Mouse (Mus musculus): Measurements from ENCODE around the gene Duoxa2. TPM values are rescaled to one million over a fixed set of nuclear protein-coding genes. Genes with fewer than 3 reads are reported as not detected.
"Not testable (repeated sequence)": the region's sequence is repeated elsewhere in the genome, so short reads cannot be mapped to it uniquely, and the experiment has no call there.

The Duoxa2 gene
- polyA plus RNA-seq, 1 experiment from 2014 or later = not detected

DNA sequence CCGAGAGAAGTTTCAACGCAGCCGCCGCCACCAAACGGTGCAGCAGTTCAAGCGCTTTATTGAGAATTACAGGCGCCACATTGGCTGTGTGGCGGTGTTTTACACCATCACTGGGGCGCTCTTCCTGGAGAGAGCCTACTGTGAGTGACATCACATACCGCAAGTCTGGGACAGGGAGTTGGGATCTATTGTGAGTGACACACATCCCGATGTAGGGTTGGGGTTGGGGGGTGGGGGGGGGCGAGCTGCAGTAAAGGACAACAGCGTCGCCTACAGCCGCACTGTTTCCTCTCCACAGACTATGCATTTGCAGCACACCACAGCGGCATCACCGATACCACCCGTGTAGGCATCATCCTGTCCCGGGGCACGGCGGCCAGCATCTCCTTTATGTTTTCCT is 38.6 kb downstream of the Duoxa2 start:
- no peaks in the 10 kb centered on the region for H3K4me1 ChIP-seq (replicated peaks)
- no peak overlapping the region for H3K27ac ChIP-seq (replicated peaks)

DNA sequence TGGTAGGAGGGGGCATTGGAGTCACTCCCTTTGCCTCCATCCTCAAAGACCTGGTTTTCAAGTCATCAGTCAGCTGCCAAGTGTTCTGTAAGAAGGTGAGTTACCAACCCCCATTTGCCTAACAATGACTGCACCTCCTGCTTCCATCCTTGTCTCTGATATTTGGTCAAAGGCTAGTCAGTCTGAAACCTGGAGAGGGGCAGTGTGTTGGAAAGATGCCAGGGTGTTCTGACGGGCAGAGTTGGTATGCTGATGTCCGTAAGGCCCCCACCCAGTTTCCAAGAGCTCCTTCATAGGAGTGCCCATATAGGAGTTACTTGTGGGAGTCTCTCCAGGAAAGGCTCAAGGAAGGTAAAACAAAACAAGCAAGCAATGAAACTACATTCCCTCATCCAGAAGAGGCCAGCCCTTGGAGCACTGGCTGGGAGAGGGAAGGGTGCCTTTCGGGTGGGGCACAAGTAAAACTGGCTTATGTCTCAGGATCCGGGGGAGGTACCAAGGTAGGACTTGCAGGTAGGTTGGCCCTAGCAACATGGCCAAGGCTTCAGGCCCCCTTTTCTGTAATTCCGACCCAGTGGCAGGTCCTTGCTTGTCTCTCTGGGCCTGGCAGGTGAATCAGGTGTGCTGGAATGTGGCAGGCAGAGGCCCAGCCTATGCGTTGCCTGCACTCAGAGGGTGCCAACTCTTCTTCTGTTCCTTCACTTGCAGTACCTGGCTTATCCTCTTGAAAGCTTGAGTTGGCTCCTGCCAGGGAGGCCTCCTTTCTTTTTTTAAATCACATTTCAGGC is 46.6 kb downstream of the Duoxa2 start:
- no peak for ATAC-seq (ENCODE audit: insufficient read depth)
- H3K27me3 ChIP-seq = peaks cover 20% of the 10 kb centered on the region; the same call in 1 of the 2 replicates
- H3K27ac ChIP-seq (replicated peaks) = no peak overlapping the region
- no peak overlapping the region for H3K4me2 ChIP-seq
- H3K9me3 ChIP-seq (replicated peaks) = no peaks in the 10 kb centered on the region
- peaks cover 25% of the 10 kb centered on the region for H3K4me1 ChIP-seq (replicated peaks)
- H3K4me3 ChIP-seq (replicated peaks) = no peak overlapping the region
- 69% methylated on average over 6 of the region's 6 CpGs for WGBS (ENCODE audit: insufficient replicate concordance)
- no peaks in the 10 kb centered on the region for H3K36me3 ChIP-seq (replicated peaks)
- H3K9ac ChIP-seq = no peak overlapping the region

More for the DNA sequence above, 38.6 kb downstream of the Duoxa2 start:
- H3K36me3 ChIP-seq (replicated peaks) = no peaks in the 10 kb centered on the region
- H3K27me3 ChIP-seq = peaks cover 41% of the 10 kb centered on the region; the same call in 1 of the 2 replicates
- WGBS (ENCODE audit: insufficient replicate concordance) = 54% methylated on average over 21 of the region's 21 CpGs
- H3K4me3 ChIP-seq (replicated peaks) = no peak overlapping the region
- H3K9ac ChIP-seq = no peak overlapping the region
- no peak overlapping the region for H3K4me2 ChIP-seq
- no peak for ATAC-seq (ENCODE audit: insufficient read depth)
- no peaks in the 10 kb centered on the region for H3K9me3 ChIP-seq (replicated peaks)

DNA sequence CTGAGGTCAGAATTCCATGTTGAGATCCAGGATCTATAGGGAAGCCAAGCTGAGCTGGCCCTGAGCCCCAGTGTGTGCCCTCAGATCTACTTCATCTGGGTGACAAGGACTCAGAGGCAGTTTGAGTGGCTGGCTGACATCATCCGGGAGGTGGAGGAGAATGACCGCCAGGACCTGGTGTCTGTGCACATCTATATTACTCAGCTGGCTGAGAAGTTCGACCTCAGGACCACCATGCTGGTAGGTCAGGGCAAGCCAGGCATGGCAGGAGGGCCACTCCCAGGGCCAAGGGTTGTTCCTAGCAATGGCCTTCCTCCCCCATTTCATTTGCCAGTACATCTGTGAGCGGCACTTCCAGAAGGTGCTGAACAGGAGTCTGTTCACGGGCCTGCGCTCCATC is 47.5 kb downstream of the Duoxa2 start:
- H3K9ac ChIP-seq; H3K4me3 ChIP-seq (replicated peaks); H3K9me3 ChIP-seq (replicated peaks); H3K36me3 ChIP-seq (replicated peaks); H3K27ac ChIP-seq (replicated peaks); ATAC-seq (ENCODE audit: insufficient read depth); H3K4me2 ChIP-seq: not testable (repeated sequence)
- Histone ChIP-seq H3K4me1 (replicated peaks) (peaks cover 29% of the 10 kb centered on the region), H3K27me3 (peaks cover 19% of the 10 kb centered on the region; the same call in 1 of the 2 replicates)
- 85% methylated on average over 6 of the region's 6 CpGs for WGBS (ENCODE audit: insufficient replicate concordance)

DNA sequence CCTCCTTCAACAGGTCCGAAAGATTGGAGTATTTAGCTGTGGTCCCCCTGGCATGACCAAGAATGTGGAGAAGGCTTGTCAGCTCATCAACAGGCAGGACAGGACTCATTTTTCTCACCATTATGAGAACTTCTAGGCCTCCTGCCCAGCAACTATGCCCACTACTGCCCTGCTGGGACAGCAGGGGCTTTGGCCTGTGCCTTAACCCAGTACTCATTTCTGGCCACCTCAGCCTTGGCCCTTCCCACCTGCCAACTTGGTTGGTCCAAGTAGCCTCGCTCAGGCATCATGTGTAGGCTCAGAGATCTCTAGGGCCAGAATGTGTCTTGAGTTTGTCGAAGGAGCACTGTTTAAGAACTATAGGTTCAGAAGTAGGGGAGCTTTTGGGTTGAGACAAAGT is 48.6 kb downstream of the Duoxa2 start:
- no peaks in the 10 kb centered on the region; the same call in 1 of the 2 replicates for H3K36me3 ChIP-seq (replicated peaks)
- H3K4me3 ChIP-seq (replicated peaks) = no peak overlapping the region
- no peak overlapping the region for H3K4me2 ChIP-seq
- H3K9me3 ChIP-seq (replicated peaks) = no peaks in the 10 kb centered on the region
- H3K27me3 ChIP-seq = peaks cover 19% of the 10 kb centered on the region; the same call in 1 of the 2 replicates
- peaks cover 29% of the 10 kb centered on the region for H3K4me1 ChIP-seq (replicated peaks)
- 69% methylated on average over 3 of the region's 3 CpGs for WGBS (ENCODE audit: insufficient replicate concordance)
- ATAC-seq (ENCODE audit: insufficient read depth) = no peak
- no peak overlapping the region for H3K9ac ChIP-seq
- no peak overlapping the region for H3K27ac ChIP-seq (replicated peaks)

DNA sequence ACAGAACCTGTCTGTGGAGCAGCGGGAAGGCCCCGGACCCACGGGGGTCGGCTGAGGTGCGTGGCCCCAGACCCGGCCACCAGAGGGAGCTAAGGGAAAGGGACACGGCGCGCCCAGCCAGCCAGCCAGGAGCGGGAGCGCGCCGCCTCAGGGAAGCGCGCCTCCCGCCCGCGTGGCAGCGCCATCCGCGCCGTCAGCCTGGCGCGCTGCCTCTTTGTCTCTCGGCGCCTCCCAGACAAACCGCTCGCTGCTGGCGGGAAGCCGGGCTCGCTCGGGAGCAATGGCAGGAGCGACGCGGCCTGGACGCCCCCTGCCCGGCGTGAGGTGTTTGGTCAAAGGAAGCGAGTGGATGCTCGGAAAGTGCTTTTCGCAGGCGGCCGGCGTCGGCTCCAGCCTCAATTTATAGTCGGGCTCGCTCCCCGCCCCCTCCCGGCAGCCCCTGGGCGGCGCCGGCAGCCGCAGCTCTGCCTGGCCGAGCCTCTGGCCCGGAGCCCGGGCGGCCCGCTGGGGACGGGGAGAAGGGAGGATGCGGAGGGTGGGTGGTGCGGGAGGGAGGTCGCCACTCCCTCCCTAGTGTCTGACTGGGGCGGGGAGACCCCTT is 49.9 kb downstream of the Duoxa2 start:
- under 1% methylated on average over 62 of the region's 63 CpGs for WGBS (ENCODE audit: insufficient replicate concordance)
- Histone ChIP-seq H3K27ac (replicated peaks) (peak overlapping the region; percentile 84), H3K36me3 (replicated peaks) (peaks cover 7% of the 10 kb centered on the region; the same call in 1 of the 2 replicates), H3K27me3 (peaks cover 19% of the 10 kb centered on the region; the same call in 1 of the 2 replicates), H3K4me2 (peak overlapping the region; percentile 96), H3K4me3 (replicated peaks) (peak overlapping the region; percentile 75), H3K9me3 (replicated peaks) (no peaks in the 10 kb centered on the region), H3K4me1 (replicated peaks) (peaks cover 29% of the 10 kb centered on the region), H3K9ac (peak overlapping the region; percentile 76)
- ATAC-seq (ENCODE audit: insufficient read depth) = peak; percentile 89

DNA sequence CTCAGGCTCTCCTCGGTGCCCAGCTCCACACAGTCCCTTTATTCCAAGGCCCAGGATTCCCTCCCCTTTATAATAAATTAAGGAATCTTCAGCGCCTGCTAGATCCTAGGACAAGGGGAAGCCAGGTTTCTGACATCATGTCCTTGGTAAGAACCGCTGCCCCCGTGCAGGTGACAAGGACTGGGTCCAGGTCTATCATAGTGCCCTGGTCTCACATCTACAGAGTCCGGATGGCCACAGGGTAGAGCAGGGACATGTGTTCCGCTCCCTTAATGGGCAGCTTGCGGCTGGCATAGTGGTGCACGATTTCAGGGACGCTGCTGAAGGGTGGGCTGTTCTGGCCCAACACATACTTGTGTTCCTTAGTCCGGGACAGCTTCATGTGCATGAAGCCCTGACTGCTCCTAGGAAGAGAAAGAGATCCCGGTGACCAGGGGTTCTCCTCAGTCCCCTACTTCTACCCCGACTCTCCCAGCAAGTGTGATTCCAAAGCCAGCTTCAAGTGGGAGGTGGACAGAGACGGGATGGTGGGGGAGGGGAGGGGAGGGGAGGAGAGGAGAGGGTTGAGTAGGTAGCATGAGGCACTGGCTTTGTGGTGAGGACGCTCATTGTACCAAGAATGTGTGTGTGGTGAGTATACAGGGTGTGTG is 50.6 kb downstream of the Duoxa2 start:
- ATAC-seq (ENCODE audit: insufficient read depth) = peak; percentile 53
- whole genome bisulfite sequencing (ENCODE audit: insufficient replicate concordance) = 26% methylated on average over 14 of the region's 14 CpGs
- peaks cover 19% of the 10 kb centered on the region; the same call in 1 of the 2 replicates for H3K27me3 ChIP-seq

DNA sequence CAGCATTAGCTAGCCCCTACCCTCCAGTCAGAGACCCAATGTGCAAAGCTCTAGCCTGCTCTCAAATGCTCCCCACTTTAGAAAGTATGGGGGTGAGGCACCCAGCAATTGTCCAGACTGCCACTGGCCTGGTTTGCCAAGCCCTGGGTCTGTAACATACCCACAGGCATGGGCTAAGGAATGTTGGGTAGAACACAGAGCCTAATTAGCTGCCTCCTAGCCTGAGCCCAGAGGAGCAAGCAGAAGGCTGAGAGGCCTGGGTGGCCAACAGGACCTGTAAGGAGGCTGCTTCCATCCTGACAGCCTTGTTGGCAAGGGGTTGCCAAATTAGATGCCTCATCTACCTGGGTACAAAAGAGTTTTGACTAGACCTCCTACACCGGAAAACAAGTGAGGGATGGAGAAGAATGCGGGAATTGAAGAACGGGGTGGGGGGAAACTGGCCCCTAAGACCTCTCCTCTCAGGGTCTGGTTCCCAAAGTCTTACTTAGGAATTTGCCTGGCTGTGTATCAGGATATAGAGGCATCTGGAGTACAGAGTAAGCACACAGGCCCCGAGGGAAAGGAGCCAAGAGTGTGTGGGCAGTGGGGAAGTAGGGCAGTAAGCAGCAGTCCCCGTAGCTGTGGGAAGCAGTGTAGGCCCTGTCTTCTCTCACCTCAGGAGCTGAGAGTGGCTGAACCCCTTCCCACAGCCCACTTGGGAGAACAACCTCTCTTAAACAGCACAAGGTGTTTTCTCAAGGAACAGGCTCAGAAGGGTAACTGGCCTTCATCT is 52.6 kb downstream of the Duoxa2 start:
- Histone ChIP-seq H3K36me3 (replicated peaks) (peaks cover 17% of the 10 kb centered on the region), H3K27ac (replicated peaks) (no peak overlapping the region), H3K4me3 (replicated peaks) (no peak overlapping the region), H3K9ac (no peak overlapping the region), H3K4me1 (replicated peaks) (peaks cover 29% of the 10 kb centered on the region), H3K27me3 (peaks cover 12% of the 10 kb centered on the region; the same call in 1 of the 2 replicates), H3K4me2 (no peak overlapping the region), H3K9me3 (replicated peaks) (no peaks in the 10 kb centered on the region)
- 63% methylated on average over 5 of the region's 5 CpGs for WGBS (ENCODE audit: insufficient replicate concordance)
- ATAC-seq (ENCODE audit: insufficient read depth) = no peak

More for the DNA sequence above, 50.6 kb downstream of the Duoxa2 start:
- Histone ChIP-seq H3K9ac (peak overlapping the region; percentile 76), H3K9me3 (replicated peaks) (no peaks in the 10 kb centered on the region), H3K4me2 (peak overlapping the region; percentile 96), H3K4me3 (replicated peaks) (peak overlapping the region; percentile 75), H3K27ac (replicated peaks) (peak overlapping the region; percentile 84), H3K36me3 (replicated peaks) (peaks cover 10% of the 10 kb centered on the region; the same call in 1 of the 2 replicates), H3K4me1 (replicated peaks) (peaks cover 29% of the 10 kb centered on the region)

DNA sequence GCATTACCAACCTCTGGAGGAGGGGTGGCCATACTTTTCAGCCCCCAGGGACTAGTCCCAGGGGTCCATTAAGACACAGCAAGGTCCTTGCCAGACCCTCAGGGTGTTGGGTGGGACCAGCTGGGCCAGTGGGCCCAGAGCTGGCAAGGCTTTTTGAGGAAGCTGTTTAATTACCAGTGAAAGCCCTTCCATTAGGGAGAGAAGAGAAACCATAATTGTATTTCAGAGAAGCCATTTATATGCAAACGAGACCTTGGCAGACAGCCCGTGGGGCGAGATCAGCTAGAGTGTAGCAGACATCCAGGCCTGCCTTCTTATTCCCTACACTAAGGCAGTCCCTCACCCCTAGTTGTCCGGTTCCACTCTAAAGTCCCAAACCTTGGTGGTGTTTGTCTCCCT is 53.2 kb downstream of the Duoxa2 start:
- no peak overlapping the region for H3K4me2 ChIP-seq
- ATAC-seq (ENCODE audit: insufficient read depth) = no peak
- H3K27me3 ChIP-seq = peaks cover 8% of the 10 kb centered on the region; the same call in 1 of the 2 replicates
- no peaks in the 10 kb centered on the region for H3K9me3 ChIP-seq (replicated peaks)
- WGBS (ENCODE audit: insufficient replicate concordance) = 80% methylated on average over 4 of the region's 4 CpGs
- peaks cover 29% of the 10 kb centered on the region for H3K4me1 ChIP-seq (replicated peaks)
- no peak overlapping the region for H3K9ac ChIP-seq
- H3K27ac ChIP-seq (replicated peaks) = no peak overlapping the region
- peaks cover 22% of the 10 kb centered on the region for H3K36me3 ChIP-seq (replicated peaks)
- H3K4me3 ChIP-seq (replicated peaks) = no peak overlapping the region
